Mouse (Mus musculus) testis, adult 2 months (tissue): ENCODE results near the gene Zbtb21.

ENCODE experiments used
- CTCF ChIP-seq: fragments of 200-500 bp; IDR thresholded peaks from 2 replicates; pipeline ENCODE4 v1.5.1; 2012; ENCODE audit warnings: low read depth, mild to moderate bottlenecking, inconsistent platforms, low read length, moderate library complexity; ENCODE audit not compliant: control insufficient read depth, insufficient read depth, insufficient replicate concordance
- POLR2A ChIP-seq: fragments of 200-500 bp; IDR thresholded peaks from 2 replicates; pipeline ENCODE4 v1.6.1; 2012; ENCODE audit warnings: low read depth, mild to moderate bottlenecking, inconsistent platforms, low read length, moderate library complexity; ENCODE audit not compliant: control insufficient read depth

DNA sequence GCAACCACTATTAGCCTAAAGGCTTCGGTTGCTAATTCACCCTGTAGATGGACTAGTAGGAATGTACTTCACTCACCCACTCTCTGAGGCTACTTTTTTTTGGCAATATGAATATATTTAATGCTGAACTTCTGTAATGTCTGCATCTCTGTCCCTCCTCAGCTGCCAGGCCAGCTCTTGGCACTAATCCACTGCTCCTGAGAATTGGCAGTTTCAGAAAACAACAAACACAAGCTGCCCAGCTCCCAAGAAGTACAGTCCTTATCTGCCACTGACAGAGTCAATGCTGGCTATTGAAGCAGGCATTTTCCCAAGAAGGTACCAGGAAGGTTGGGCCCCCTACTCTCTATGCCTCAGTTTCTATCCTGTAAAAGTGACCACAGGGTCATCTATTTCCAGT lies 53.1 kb downstream of the Zbtb21 start:
- no peak for TF ChIP-seq CTCF
- no peak for TF ChIP-seq POLR2A
